Mouse (Mus musculus): ENCODE measurements around the gene Atp6v0a1.

The Atp6v0a1 gene

GRCm38 (mm10) chr11:101027121-101027520, 17.9 kb downstream of the Atp6v0a1 start:
- DNase-seq (ENCODE audit: low read depth, low spot score): no peak

- DNase-seq (ENCODE audit: low read depth, low spot score): peak; percentile 53
Measured at GRCm38 (mm10) chr11:101029320-101029719, 20.1 kb downstream of the Atp6v0a1 start.

GRCm38 (mm10) chr11:101030136-101030807, 21.0 kb downstream of the Atp6v0a1 start:
- peak; percentile 44 for DNase-seq (ENCODE audit: low read depth, low spot score)

GRCm38 (mm10) chr11:101030808-101031156, 21.5 kb downstream of the Atp6v0a1 start:
- DNase-seq (ENCODE audit: low read depth, low spot score): no peak

GRCm38 (mm10) chr11:101031470-101031869, 22.2 kb downstream of the Atp6v0a1 start:
- DNase-seq (ENCODE audit: low read depth, low spot score): no peak

- no peak for DNase-seq (ENCODE audit: low read depth, low spot score)
Measured at GRCm38 (mm10) chr11:101033856-101034500, 24.7 kb downstream of the Atp6v0a1 start.

GRCm38 (mm10) chr11:101034614-101035327, 25.5 kb downstream of the Atp6v0a1 start:
- peak; percentile 75 for DNase-seq (ENCODE audit: low read depth, low spot score)

- DNase-seq (ENCODE audit: low read depth, low spot score): no peak
Measured at GRCm38 (mm10) chr11:101035328-101035695, 26.1 kb downstream of the Atp6v0a1 start.

GRCm38 (mm10) chr11:101037795-101038194, 28.5 kb downstream of the Atp6v0a1 start:
- DNase-seq (ENCODE audit: low read depth, low spot score): no peak

- no peak for DNase-seq (ENCODE audit: low read depth, low spot score)
Measured at GRCm38 (mm10) chr11:101045826-101046225, 36.6 kb downstream of the Atp6v0a1 start.

- DNase-seq (ENCODE audit: low read depth, low spot score): no peak
Measured at GRCm38 (mm10) chr11:101046440-101046839, 37.2 kb downstream of the Atp6v0a1 start.

GRCm38 (mm10) chr11:101047502-101047901, 38.2 kb downstream of the Atp6v0a1 start:
- DNase-seq (ENCODE audit: low read depth, low spot score): no peak

- peak; percentile 90 for DNase-seq (ENCODE audit: low read depth, low spot score)
Measured at GRCm38 (mm10) chr11:101050359-101050758, 41.1 kb downstream of the Atp6v0a1 start.

GRCm38 (mm10) chr11:101051051-101051493, 41.8 kb downstream of the Atp6v0a1 start:
- DNase-seq (ENCODE audit: low read depth, low spot score): peak; percentile 76

- DNase-seq (ENCODE audit: low read depth, low spot score): no peak
Measured at GRCm38 (mm10) chr11:101051617-101052016, 42.4 kb downstream of the Atp6v0a1 start.

GRCm38 (mm10) chr11:101052751-101053473, 43.7 kb downstream of the Atp6v0a1 start:
- DNase-seq (ENCODE audit: low read depth, low spot score): peak; percentile 69

- no peak for DNase-seq (ENCODE audit: low read depth, low spot score)
Measured at GRCm38 (mm10) chr11:101053974-101054373, 44.7 kb downstream of the Atp6v0a1 start.

GRCm38 (mm10) chr11:101055418-101055817, 46.2 kb downstream of the Atp6v0a1 start:
- no peak for DNase-seq (ENCODE audit: low read depth, low spot score)

- peak; percentile 61 for DNase-seq (ENCODE audit: low read depth, low spot score)
Measured at GRCm38 (mm10) chr11:101056885-101057284, 47.6 kb downstream of the Atp6v0a1 start.

GRCm38 (mm10) chr11:101057860-101058259, 48.6 kb downstream of the Atp6v0a1 start:
- DNase-seq (ENCODE audit: low read depth, low spot score): peak; percentile 92

GRCm38 (mm10) chr11:101058726-101059125, 49.5 kb downstream of the Atp6v0a1 start:
- DNase-seq (ENCODE audit: low read depth, low spot score): peak; percentile 33

- no peak for DNase-seq (ENCODE audit: low read depth, low spot score)
Measured at GRCm38 (mm10) chr11:101059473-101059872, 50.2 kb downstream of the Atp6v0a1 start.
